Mouse (Mus musculus): Measurements from ENCODE around the gene Mn1.

- TF ChIP-seq CTCF (IDR thresholded peaks at IDR 0.05; ENCODE audit: insufficient read depth, low read length): no peak
- TF ChIP-seq POLR2A (IDR thresholded peaks at IDR 0.05; ENCODE audit: borderline replicate concordance, extremely low read depth, low read depth, low read length): no peak
These were observed 84.7 kb downstream of the Mn1 start for GRCm38 (mm10) chr5:111501691-111502441.

Measured in lung, adult 2 months (tissue).